Mouse (Mus musculus) midbrain, postnatal 0 days (tissue): ENCODE measurements around the gene Lbp. TPM values are rescaled to one million over a fixed set of nuclear protein-coding genes. Genes with fewer than 3 reads are reported as not detected.

Source experiments
- ATAC-seq: fragments of 200-750 bp; cut with Nextera tagmentation; 2 replicates; pipeline ENCODE4 v1.8.0; 2017; ENCODE audit warnings: moderate number of reproducible peaks, mild to moderate bottlenecking, moderate TSS enrichment, moderate library complexity; ENCODE audit not compliant: low FRiP score
- DNase-seq: peaks from one replicate; pipeline ENCODE4 v3.0.0-alpha.2; 2015; ENCODE audit warnings: low spot score
- H3K27ac ChIP-seq: fragments of 300-500 bp; sonication (generic); 2 replicates; pipeline ENCODE4 v1.5.1; 2014; ENCODE audit warnings: low read depth, mild to moderate bottlenecking, low read length, mixed read lengths
- H3K27me3 ChIP-seq: fragments of 300-500 bp; sonication (generic); 2 replicates; pipeline ENCODE4 v1.6.1; 2014; ENCODE audit warnings: low read length, control low read depth, mixed read lengths; ENCODE audit not compliant: insufficient read depth
- H3K36me3 ChIP-seq: fragments of 300-500 bp; sonication (generic); 2 replicates; pipeline ENCODE4 v1.6.1; 2014; ENCODE audit warnings: low read length, control low read depth, mixed read lengths; ENCODE audit not compliant: insufficient read depth
- H3K4me1 ChIP-seq: fragments of 300-500 bp; sonication (generic); 2 replicates; pipeline ENCODE4 v1.6.1; 2014; ENCODE audit warnings: mild to moderate bottlenecking, control low read depth, antibody characterized with exemption, low read length, mixed read lengths; ENCODE audit not compliant: insufficient read depth
- H3K4me2 ChIP-seq: fragments of 300-500 bp; sonication (generic); 2 replicates; pipeline ENCODE4 v1.6.1; 2014; ENCODE audit warnings: low read depth, mild to moderate bottlenecking, low read length, mixed read lengths; ENCODE audit not compliant: poor library complexity, severe bottlenecking
- H3K4me3 ChIP-seq: fragments of 300-500 bp; sonication (generic); 2 replicates; pipeline ENCODE4 v1.5.1; 2014; ENCODE audit warnings: low read depth, mild to moderate bottlenecking, low read length, moderate library complexity
- H3K9ac ChIP-seq: fragments of 300-500 bp; sonication (generic); replicated peaks from 2 replicates; pipeline ENCODE4 v1.6.1; 2014; ENCODE audit warnings: mild to moderate bottlenecking, low read length, moderate library complexity, mixed read lengths; ENCODE audit not compliant: poor library complexity, severe bottlenecking
- H3K9me3 ChIP-seq: fragments of 300-500 bp; sonication (generic); 2 replicates; pipeline ENCODE4 v1.6.1; 2016; ENCODE audit warnings: low read length, control low read depth
- CTCF ChIP-seq: IDR thresholded peaks from 2 replicates; pipeline ENCODE4 v1.5.1; 2016; ENCODE audit warnings: antibody characterized with exemption, mild to moderate bottlenecking
- WGBS: fragments of 180-500 bp; shearing (Covaris S2); extraction: QIAGEN DNeasy Blood & Tissue Kit; methylation state at CpG from one replicate; pipeline ENCODE4 v1.1.7; 2014; 5-methylcytosine and 5-hydroxymethylcytosine counted together
- polyA plus RNA-seq: library from polyadenylated mRNA; unstranded; fragments of >200 nt; fragmentation: Nextera tagmentation; extraction: Ambion mirVana; gene quantifications from 2 replicates; pipeline ENCODE4 v1.2.1, GENCODE M21; 2015
- total RNA-seq: library from RNA; depleted of rRNA; stranded (reverse); fragments of >200 nt; gene quantifications from 2 replicates; pipeline ENCODE4 v1.2.3, GENCODE M21; 2014

The Lbp gene
- total and polyA plus RNA-seq, 2 experiments from 2014 or later: 5.6 to 17.8 TPM

DNA sequence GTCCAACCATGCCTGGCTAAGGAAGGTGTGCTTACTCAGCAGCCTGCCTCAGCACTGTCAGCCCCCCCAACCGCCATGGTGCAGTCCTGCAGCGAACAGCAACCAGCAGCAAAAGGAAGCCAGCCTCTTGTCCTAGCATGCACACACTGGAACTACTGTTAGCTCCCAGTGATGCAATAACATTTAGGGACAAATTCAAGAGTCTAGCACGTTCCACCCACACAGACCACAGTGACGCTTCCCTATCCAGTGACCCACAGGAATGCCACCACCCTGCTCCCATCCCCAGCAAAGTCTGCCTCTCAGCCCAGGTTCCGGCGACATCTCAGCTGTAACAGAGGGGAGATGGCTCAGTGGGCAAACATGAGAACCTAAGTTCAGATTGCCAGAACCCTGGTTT lies 40.2 kb downstream of the Lbp start:
- DNase-seq (no peak), ATAC-seq (no peak)
- Histone ChIP-seq H3K27me3 (no peaks in the 10 kb centered on the region), H3K27ac (no peak overlapping the region), H3K36me3 (no peaks in the 10 kb centered on the region), H3K4me2 (no peak overlapping the region), H3K4me1 (no peaks in the 10 kb centered on the region), H3K9ac (no peak overlapping the region), H3K4me3 (no peak overlapping the region), H3K9me3 (no peaks in the 10 kb centered on the region)
- no peak for TF ChIP-seq CTCF
- 77% methylated on average over 6 of the region's 6 CpGs for whole genome bisulfite sequencing

DNA sequence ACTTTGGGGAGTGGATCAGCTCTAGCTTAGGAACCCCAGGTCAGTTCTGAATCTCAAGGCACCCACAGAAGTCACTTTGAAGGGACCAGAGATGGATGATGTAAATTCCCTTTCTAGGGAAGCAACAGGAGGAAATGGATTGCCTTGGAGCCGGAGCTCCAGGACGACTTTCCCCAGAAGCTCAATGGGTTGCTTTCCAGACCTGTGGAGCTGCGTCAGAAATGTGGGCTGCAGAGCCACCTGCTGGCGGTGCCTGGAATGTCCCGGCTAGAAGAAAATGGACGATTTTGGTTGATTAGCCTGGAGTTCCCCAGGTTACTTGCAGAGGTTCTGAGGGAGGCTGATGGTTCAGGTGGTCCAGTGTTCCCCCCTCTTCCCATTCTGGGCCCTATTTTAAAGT lies 41.6 kb downstream of the Lbp start:
- Histone ChIP-seq H3K9ac (no peak overlapping the region), H3K4me3 (no peak overlapping the region), H3K4me2 (no peak overlapping the region), H3K36me3 (no peaks in the 10 kb centered on the region), H3K27me3 (no peaks in the 10 kb centered on the region), H3K27ac (no peak overlapping the region), H3K9me3 (no peaks in the 10 kb centered on the region), H3K4me1 (no peaks in the 10 kb centered on the region)
- 2% methylated on average over 6 of the region's 6 CpGs for WGBS
- DNase-seq: peak; percentile 79
- ATAC-seq: peak; percentile 27; the same call in 1 of the 2 replicates
- peak; percentile 94 for TF ChIP-seq CTCF

DNA sequence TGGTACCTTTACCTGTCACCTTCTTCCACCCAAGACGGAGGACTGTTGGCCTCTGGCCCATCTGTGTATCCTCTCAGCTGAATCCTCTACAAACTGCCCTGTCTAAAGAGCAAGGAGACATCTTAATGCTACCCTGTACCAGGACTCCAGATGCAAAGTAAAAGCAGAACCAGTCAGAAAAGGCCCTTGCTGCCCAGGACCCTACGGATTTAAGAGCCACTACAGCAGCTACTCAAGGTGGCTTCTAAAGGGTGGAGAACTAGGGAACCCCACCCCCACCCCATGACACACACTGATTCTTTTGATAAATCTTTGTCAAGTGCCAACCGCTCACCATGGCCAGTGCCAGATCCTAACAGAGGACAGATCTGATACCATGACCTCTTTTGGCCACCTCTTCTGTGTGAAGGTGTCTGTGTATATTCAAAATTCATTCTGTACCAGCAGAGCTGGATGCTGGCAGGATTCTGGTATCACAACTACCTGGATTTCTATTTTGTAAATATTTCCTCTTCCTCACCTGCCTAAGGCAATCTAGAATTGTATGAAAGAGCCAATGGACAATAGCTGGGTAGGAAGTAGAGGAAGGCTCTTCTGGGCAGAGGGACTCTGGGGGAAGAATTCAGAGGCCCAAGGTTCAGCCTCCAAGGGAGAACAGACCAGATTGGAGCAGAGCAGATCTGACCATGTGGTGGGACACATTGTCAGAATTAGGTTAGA lies 46.7 kb downstream of the Lbp start:
- Histone ChIP-seq H3K4me3 (no peak overlapping the region), H3K9me3 (no peaks in the 10 kb centered on the region), H3K9ac (no peak overlapping the region), H3K36me3 (peaks cover 23% of the 10 kb centered on the region), H3K27me3 (no peaks in the 10 kb centered on the region), H3K27ac (no peak overlapping the region), H3K4me1 (no peaks in the 10 kb centered on the region), H3K4me2 (no peak overlapping the region)
- DNase-seq (no peak), ATAC-seq (no peak)
- WGBS: 81% methylated on average over 3 of the region's 3 CpGs
- TF ChIP-seq CTCF: no peak

DNA sequence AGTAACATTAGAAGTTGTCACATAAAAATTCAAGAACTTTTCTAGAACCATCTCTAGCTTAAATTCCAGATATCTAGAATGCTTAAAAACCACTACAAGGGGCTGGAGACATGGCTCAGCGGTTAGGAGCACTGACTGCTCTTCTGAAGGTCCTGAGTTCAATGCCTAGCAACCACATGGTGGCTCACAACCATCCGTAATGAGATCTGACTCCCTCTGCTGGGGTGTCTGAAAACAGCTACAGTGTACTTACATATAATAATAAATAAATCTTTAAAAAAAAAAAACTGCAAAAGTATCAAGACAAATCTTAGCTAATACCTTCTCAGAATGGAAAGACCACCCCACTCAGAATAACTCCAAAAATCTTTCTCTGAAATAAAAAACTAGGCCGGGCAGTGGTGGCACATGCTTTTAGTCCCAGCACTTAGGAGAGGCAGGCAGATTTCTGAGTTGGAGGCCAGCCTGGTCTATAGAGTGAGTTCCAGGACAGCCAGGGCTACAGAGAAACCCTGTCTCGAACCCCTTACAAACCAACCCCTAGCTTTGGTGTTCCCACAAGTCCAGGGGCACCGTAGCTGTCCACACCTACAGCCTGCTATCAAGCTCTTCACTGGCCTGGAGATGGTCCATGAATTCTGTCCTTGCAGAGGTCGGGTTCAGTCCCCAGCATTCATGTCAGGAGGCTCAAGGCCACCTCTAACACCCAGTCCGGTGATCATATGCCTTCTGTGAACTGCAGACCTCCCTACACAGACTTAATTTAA lies 48.2 kb downstream of the Lbp start:
- Histone ChIP-seq H3K27me3 (no peaks in the 10 kb centered on the region), H3K9ac (no peak overlapping the region), H3K36me3 (peaks cover 39% of the 10 kb centered on the region), H3K9me3 (no peaks in the 10 kb centered on the region), H3K27ac (no peak overlapping the region), H3K4me1 (no peaks in the 10 kb centered on the region), H3K4me3 (no peak overlapping the region), H3K4me2 (no peak overlapping the region)
- TF ChIP-seq CTCF: peak; percentile 43
- WGBS: 79% methylated on average over 7 of the region's 7 CpGs
- ATAC-seq (no peak), DNase-seq (no peak)

DNA sequence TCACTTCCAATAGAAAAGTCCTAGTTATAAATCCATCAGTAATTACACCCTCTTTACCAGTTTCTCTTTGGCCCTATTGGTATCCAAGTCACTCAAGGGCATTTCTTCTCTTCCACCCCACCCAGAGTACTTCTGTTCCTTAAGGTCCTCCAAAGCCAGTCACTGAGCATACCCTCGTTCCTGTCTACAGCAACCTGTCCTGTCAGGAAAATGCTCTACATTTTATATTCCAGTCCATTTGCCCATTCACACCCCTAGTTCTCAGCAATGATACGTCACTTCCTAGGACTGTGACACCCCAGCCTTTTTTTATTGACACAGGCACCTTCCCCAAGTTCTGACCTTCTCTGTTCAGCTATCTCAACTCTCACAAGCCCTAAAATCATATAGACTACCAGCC lies 48.9 kb downstream of the Lbp start:
- H3K36me3 ChIP-seq: peaks cover 46% of the 10 kb centered on the region
- no peak for ATAC-seq

DNA sequence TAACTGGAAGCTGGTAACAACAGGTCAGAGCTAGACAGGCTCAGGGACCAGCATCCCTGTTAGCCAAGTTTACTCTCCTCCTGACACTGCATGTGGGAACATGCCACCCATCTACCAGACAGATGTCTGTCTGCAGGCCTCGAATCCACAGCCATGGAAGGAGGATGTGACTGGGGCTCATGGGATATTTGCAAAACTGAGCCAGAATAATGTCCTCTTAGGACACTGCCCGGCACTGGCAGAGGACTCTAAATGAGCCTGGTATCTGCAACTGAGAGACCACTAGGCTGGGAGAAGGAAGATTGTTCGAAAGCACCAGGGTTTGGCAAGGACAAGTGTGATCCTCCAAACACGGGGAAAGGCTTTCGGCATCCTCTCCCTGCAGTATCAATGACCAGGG lies 49.8 kb downstream of the Lbp start:
- Histone ChIP-seq H3K36me3 (peaks cover 46% of the 10 kb centered on the region), H3K9me3 (no peaks in the 10 kb centered on the region)

More for the DNA sequence above, 48.9 kb downstream of the Lbp start:
- H3K9me3 ChIP-seq: no peaks in the 10 kb centered on the region
- no peak overlapping the region for H3K4me3 ChIP-seq
- WGBS: 90% methylated on average over 2 of the region's 2 CpGs
- no peaks in the 10 kb centered on the region for H3K4me1 ChIP-seq
- no peak for DNase-seq
- no peak overlapping the region for H3K9ac ChIP-seq
- no peaks in the 10 kb centered on the region for H3K27me3 ChIP-seq
- no peak for TF ChIP-seq CTCF
- no peak overlapping the region for H3K27ac ChIP-seq
- H3K4me2 ChIP-seq: no peak overlapping the region

More for the DNA sequence above, 49.8 kb downstream of the Lbp start:
- no peaks in the 10 kb centered on the region for H3K27me3 ChIP-seq
- no peak overlapping the region for H3K9ac ChIP-seq
- ATAC-seq (no peak), DNase-seq (no peak)
- H3K4me3 ChIP-seq: no peak overlapping the region
- WGBS: 93% methylated on average over 5 of the region's 5 CpGs
- no peak overlapping the region for H3K27ac ChIP-seq
- no peak overlapping the region for H3K4me2 ChIP-seq
- H3K4me1 ChIP-seq: no peaks in the 10 kb centered on the region
- no peak for TF ChIP-seq CTCF
